Mouse (Mus musculus): ENCODE measurements around the gene Ttll12. TPM values are rescaled to one million over a fixed set of nuclear protein-coding genes. Genes with fewer than 3 reads are reported as not detected.

The Ttll12 gene
- 29.2 and 29.3 TPM in 2 replicates for polyA plus RNA-seq (2016; fragmentation: Nextera tagmentation; extraction: Ambion mirVana)

DNA sequence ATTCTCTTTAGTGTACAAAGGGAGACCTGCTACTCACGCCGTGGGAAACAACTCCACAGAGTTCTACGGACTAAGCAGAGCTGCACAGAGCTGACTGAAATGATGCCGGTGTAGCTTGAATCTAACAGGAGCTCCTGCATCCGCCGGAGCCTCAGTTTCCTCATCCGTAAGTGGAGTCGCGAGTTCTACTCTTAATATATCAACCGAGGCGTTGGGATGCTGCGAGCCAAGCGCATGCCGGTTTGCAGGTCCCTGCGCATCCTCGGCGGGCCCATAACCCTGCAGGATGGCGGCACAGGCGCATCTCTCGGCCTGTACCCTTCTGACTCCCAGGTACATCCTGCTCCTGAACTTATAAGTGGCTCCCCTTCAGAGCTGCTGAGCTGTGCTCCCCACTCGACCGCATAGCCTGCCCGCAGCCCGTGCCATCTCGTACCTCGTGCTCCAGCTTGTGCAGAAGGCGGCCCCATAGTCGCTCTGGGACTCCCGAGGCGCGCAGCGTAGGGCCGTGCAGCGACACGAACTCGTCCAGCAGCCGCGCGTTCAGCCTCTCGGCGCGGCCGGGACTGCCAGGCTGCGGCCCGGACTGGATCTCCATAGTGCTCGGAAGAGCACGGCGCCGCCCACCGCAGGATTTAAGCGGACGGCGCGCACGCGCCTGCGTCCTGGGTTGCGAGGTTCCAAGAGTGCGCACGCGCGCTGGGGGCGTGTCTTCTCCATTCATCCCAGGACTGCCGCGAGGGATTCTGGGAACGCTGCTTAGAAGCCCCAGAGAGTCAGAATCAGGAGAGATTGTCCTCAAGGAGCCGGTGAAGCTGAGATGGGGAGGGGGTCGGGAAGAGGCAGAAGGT is at the start of gene Ttll12:
TSS of gene Ttll12 (minus strand) at position 645 of the 851 bp plus-strand sequence.
- Histone ChIP-seq H3K4me3 (peak within 1 kb of the TSS; percentile 91), H3K9me3 (replicated peaks) (no peaks in the 10 kb centered on the region), H3K4me1 (replicated peaks) (peaks cover 40% of the 10 kb centered on the region), H3K27ac (ENCODE audit: poor library complexity, severe bottlenecking) (peak within 1 kb of the TSS; percentile 65), H3K4me2 (peak within 1 kb of the TSS; percentile 91), H3K27me3 (replicated peaks) (no peaks in the 10 kb centered on the region), H3K36me3 (0 out of 2 replicates have a peak, but pooled peaks cover 6% of the 10 kb centered on the region), H3K9ac (peak within 1 kb of the TSS; percentile 91)
- ATAC-seq (ENCODE audit: insufficient number of reproducible peaks, low FRiP score): peak; percentile 88
- under 1% methylated on average over 68 of the region's 68 CpGs for WGBS

DNA sequence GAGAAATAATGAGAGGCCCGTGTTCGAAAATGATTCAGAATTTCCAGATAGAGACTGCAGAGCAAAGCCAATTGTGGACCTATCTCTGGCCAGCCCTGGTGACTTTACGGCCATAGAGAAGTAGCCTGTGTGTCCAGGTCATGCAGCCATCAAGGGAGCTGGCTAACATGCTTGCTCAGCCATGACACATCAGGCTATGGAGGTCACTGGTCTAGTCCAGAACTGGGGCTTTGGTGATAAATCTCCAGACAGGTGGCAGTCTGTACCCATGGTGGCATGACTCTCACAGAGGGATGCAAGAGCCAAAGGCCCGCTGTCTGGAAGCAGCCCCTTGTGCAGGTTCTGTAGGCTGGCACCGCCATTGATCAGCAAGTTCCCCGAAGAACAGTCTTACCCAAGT is 47.6 kb upstream of the Ttll12 start:
- Histone ChIP-seq H3K36me3 (no peaks in the 10 kb centered on the region), H3K4me1 (replicated peaks) (peaks cover 34% of the 10 kb centered on the region), H3K27me3 (replicated peaks) (no peaks in the 10 kb centered on the region), H3K4me3 (no peak overlapping the region), H3K9me3 (replicated peaks) (no peaks in the 10 kb centered on the region), H3K4me2 (no peak overlapping the region), H3K9ac (no peak overlapping the region), H3K27ac (ENCODE audit: poor library complexity, severe bottlenecking) (no peak overlapping the region)
- 92% methylated on average over 6 of the region's 6 CpGs for WGBS
- no peak for ATAC-seq (ENCODE audit: insufficient number of reproducible peaks, low FRiP score)

DNA sequence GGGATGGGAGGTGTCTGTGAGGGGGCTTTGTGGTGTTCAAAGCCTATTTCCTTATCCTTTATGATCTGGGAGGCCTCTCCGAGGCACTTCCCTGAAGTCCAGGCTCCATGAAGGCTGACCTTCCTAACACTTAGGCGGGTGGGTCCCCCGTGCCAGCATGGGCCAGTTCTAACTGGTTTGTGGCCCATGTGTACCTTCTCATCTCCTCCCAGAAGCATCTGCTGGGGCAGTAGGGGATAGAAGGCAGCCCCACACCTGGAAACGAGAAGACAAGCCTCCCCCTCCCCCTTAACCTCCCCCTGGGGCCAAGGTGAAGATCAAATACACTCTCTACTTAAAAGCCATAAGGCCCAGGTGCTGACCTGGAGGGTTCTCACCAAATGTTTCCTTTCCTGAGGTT is 45.3 kb upstream of the Ttll12 start:
- Histone ChIP-seq H3K4me2 (no peak overlapping the region), H3K27ac (ENCODE audit: poor library complexity, severe bottlenecking) (0 out of 2 replicates have a peak overlapping the region, but pooled peaks have one; percentile 66), H3K36me3 (no peaks in the 10 kb centered on the region), H3K9me3 (replicated peaks) (no peaks in the 10 kb centered on the region), H3K4me3 (no peak overlapping the region), H3K27me3 (replicated peaks) (no peaks in the 10 kb centered on the region), H3K9ac (no peak overlapping the region), H3K4me1 (replicated peaks) (peaks cover 51% of the 10 kb centered on the region)
- no peak for ATAC-seq (ENCODE audit: insufficient number of reproducible peaks, low FRiP score)
- WGBS: 27% methylated on average over 4 of the region's 4 CpGs

DNA sequence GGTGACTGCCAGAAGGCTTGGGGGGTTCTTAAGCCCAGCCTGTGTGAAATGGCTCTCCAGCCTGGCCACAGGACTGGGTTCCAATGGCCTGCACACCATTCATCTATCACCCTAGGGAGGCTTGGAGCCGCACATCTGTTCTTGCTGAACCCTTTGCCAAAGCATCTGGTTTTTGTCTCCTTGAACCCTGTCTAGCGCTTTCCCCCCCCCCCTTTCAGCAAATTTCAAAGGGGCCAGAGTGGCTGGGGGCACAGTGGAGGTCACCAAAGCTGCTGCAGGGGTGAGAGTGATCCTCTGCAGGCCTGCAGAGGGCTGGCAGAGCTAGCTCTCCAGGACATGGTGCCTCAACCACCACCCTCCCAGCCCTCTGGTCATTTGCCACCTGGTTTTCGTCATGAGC is 44.2 kb upstream of the Ttll12 start:
- peak; percentile 66 for ATAC-seq (ENCODE audit: insufficient number of reproducible peaks, low FRiP score)
- H3K36me3 ChIP-seq: no peaks in the 10 kb centered on the region
- no peaks in the 10 kb centered on the region for H3K27me3 ChIP-seq (replicated peaks)
- peaks cover 51% of the 10 kb centered on the region for H3K4me1 ChIP-seq (replicated peaks)
- no peak overlapping the region for H3K4me2 ChIP-seq
- no peaks in the 10 kb centered on the region for H3K9me3 ChIP-seq (replicated peaks)
- H3K27ac ChIP-seq (ENCODE audit: poor library complexity, severe bottlenecking): 0 out of 2 replicates have a peak overlapping the region, but pooled peaks have one; percentile 66
- H3K9ac ChIP-seq: no peak overlapping the region
- 17% methylated on average over 3 of the region's 3 CpGs for WGBS
- H3K4me3 ChIP-seq: no peak overlapping the region

DNA sequence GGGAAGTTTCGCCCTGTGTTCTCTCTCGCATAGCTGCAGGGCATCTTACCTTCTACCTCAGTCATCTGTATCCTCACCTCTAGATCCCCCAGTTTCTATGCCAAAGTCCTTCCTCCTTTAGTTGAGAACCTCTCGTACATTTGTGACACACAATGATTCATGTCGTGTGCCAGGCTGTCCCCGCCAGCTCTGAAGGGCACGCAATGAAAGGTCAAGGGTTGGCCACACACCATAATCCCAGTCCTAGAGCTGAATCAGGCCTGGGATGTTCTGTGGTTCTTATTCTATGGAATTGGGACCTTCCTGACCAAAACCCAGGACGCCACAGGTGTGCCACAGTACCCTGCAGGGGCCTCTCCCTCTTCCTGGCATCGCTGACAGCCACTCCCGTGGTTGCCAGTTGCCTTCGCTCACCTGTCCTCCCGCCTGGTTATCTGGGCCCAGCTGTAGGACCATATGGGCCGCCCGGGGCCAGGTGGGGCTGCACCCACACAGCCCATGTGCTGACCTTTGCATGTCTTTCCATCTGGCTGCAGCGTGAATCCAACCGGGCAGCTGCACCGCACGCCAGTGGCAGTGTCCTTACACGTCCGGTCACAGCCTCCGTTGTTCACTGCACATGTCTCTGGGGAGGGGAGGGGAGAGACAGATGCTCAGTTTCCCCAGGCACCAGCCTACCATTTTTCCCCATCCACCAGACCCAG is 43.4 kb upstream of the Ttll12 start:
- Histone ChIP-seq H3K4me2 (no peak overlapping the region), H3K27ac (ENCODE audit: poor library complexity, severe bottlenecking) (no peak overlapping the region), H3K4me3 (no peak overlapping the region), H3K9me3 (replicated peaks) (no peaks in the 10 kb centered on the region), H3K27me3 (replicated peaks) (no peaks in the 10 kb centered on the region), H3K9ac (no peak overlapping the region), H3K4me1 (replicated peaks) (peaks cover 51% of the 10 kb centered on the region), H3K36me3 (no peaks in the 10 kb centered on the region)
- 72% methylated on average over 20 of the region's 20 CpGs for WGBS
- ATAC-seq (ENCODE audit: insufficient number of reproducible peaks, low FRiP score): no peak

DNA sequence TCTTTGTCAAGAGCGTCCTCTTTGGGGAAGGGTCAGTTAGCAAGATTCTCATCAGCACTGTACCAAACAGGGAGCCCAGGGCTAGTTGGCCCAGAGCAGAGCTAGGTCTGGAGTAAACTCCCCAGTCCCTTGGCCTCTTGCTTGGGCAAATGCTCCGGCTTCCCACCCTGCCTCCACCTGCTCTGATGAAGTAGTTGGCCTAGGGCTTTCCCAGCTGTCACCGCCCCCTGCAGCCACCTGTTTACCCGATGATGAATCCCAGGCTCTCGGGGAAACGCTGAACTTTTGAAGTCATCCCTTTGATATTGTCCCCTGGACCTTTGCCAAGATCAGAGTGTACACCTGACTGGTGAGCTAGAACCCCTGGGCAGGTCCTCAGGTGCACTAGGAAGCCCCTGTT is 41.8 kb upstream of the Ttll12 start:
- 0 out of 2 replicates have a peak, but pooled peaks cover 3% of the 10 kb centered on the region for H3K9me3 ChIP-seq (replicated peaks)
- H3K27me3 ChIP-seq (replicated peaks): no peaks in the 10 kb centered on the region
- H3K27ac ChIP-seq (ENCODE audit: poor library complexity, severe bottlenecking): no peak overlapping the region
- H3K36me3 ChIP-seq: peaks cover 4% of the 10 kb centered on the region; the same call in 1 of the 2 replicates
- H3K4me2 ChIP-seq: no peak overlapping the region
- peaks cover 51% of the 10 kb centered on the region for H3K4me1 ChIP-seq (replicated peaks)
- no peak overlapping the region for H3K9ac ChIP-seq
- no peak for ATAC-seq (ENCODE audit: insufficient number of reproducible peaks, low FRiP score)
- H3K4me3 ChIP-seq: no peak overlapping the region
- WGBS: 38% methylated on average over 6 of the region's 6 CpGs

DNA sequence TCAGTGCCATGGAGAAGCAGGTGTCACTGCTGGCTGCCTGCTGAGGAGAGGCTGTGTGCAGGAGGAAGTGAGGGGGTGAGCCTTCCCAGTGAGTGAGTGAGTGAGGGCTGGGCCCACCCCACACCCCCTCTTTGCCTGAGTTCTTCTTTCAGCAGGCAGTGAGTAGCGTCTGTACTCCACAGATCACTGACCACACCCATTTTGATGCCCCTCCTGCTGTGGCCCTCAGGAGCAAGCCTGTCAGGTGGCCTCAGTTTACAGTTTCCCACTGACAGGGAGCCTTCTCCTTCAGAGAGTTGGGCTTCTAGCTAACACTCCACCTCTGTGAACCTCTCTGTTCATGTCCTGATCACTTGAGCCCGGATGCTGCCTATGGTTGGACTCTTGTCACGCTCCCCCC is 40.3 kb upstream of the Ttll12 start:
- ATAC-seq (ENCODE audit: insufficient number of reproducible peaks, low FRiP score): no peak
- no peak overlapping the region for H3K4me3 ChIP-seq
- H3K27me3 ChIP-seq (replicated peaks): no peaks in the 10 kb centered on the region
- peaks cover 7% of the 10 kb centered on the region for H3K36me3 ChIP-seq
- H3K4me1 ChIP-seq (replicated peaks): peaks cover 44% of the 10 kb centered on the region
- H3K9me3 ChIP-seq (replicated peaks): peaks cover 3% of the 10 kb centered on the region; the same call in 1 of the 2 replicates
- 47% methylated on average over 3 of the region's 3 CpGs for WGBS
- no peak overlapping the region for H3K27ac ChIP-seq (ENCODE audit: poor library complexity, severe bottlenecking)
- no peak overlapping the region for H3K4me2 ChIP-seq
- H3K9ac ChIP-seq: no peak overlapping the region

DNA sequence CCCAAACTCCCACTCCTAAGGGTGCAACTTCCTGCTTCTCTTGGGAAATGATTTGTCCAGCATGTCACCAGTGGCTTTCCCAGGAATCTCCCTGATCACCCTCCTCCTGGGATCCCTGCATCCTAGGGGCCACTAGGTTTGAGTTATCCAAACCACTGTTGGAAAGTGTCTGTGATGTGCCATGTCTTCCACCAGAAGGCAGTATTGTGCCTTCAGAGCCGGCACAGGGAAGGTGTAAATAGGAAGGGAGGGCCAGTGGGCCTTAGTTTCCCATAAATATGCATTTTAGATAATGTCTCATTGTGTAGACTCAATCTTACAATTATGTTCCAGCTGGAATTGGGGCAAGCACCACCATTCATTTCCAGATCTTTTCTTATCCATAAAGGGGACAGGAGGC is 39.1 kb upstream of the Ttll12 start:
- ATAC-seq (ENCODE audit: insufficient number of reproducible peaks, low FRiP score): no peak
- Histone ChIP-seq H3K9ac (no peak overlapping the region), H3K36me3 (peaks cover 13% of the 10 kb centered on the region), H3K4me2 (no peak overlapping the region), H3K4me1 (replicated peaks) (peaks cover 32% of the 10 kb centered on the region), H3K4me3 (no peak overlapping the region), H3K27ac (ENCODE audit: poor library complexity, severe bottlenecking) (no peak overlapping the region), H3K27me3 (replicated peaks) (no peaks in the 10 kb centered on the region), H3K9me3 (replicated peaks) (peaks cover 9% of the 10 kb centered on the region)
- WGBS: 17% methylated on average over 1 of the region's 1 CpGs

DNA sequence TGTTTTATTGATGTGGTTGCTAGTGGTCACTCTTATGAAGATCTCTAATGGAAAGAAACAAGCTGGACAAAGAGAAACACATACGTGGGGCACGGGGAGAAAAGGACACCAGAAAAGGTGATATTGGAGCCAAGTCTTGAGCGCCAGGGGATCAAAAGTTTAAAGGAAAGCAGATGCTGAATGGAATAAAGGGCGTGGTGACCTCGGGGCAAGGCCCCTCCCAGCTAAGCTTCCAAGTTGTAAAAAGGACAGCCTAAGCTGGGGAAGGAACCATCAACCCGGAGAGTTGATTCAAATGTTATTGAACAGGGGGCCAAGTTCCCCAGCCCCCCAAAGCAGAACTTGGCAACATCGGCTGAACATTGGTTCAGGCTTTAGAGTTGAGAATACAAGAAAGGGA is 36.1 kb upstream of the Ttll12 start:
- 79% methylated on average over 7 of the region's 7 CpGs for WGBS

DNA sequence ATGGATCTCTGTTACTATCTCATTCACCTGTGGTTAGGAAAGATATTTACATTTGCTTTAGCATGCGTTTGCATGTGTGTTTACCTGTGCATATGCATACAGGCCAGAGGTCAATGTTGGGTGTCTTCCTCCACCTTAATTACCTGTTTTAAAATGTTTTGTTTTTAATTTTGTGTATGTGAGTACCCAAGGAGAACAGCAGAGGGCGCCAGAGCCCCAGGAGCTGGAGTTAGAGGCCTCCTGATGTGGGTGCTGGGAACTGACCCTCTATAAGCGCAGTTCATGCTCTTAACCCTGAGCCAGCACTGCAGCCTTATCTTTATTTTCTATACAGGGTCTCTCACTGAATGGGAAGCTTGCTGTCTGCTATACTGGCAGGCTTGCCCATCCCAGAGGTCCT is 34.8 kb upstream of the Ttll12 start:
- 66% methylated on average over 3 of the region's 3 CpGs for WGBS
- peaks cover 13% of the 10 kb centered on the region for H3K36me3 ChIP-seq

More for the DNA sequence above, 36.1 kb upstream of the Ttll12 start:
- no peak for ATAC-seq (ENCODE audit: insufficient number of reproducible peaks, low FRiP score)
- Histone ChIP-seq H3K4me3 (no peak overlapping the region), H3K9me3 (replicated peaks) (peaks cover 9% of the 10 kb centered on the region), H3K4me2 (no peak overlapping the region), H3K4me1 (replicated peaks) (peaks cover 2% of the 10 kb centered on the region), H3K9ac (no peak overlapping the region), H3K36me3 (peaks cover 13% of the 10 kb centered on the region), H3K27me3 (replicated peaks) (no peaks in the 10 kb centered on the region), H3K27ac (ENCODE audit: poor library complexity, severe bottlenecking) (no peak overlapping the region)

DNA sequence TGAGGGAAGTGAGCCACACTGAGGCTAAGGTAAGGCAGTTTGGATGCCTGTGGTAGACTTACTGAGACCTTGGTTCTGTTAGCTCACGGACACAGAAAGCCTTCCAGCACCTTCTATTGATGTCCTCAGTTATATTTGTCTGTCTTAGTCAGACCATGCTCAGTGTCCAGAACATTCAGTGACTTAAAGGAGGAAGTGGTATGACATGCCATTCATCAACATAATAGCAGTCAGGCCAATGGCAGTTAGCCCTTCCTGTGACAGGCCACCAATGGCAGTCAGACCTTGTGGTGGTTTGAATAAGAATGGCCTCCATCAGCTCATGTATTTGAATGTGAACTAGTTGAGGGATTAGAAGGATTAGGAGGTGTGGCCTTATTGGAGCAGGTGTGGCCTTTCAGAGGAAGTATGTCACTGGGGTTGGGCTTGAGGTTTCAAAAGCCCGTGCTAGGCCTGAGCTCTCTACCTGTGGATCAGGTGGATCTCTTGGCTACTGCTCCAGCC is 31.2 kb upstream of the Ttll12 start:
- Histone ChIP-seq H3K4me3 (no peak overlapping the region), H3K9ac (no peak overlapping the region), H3K9me3 (replicated peaks) (peaks cover 5% of the 10 kb centered on the region), H3K4me1 (replicated peaks) (no peaks in the 10 kb centered on the region), H3K27me3 (replicated peaks) (no peaks in the 10 kb centered on the region), H3K27ac (ENCODE audit: poor library complexity, severe bottlenecking) (no peak overlapping the region), H3K4me2 (no peak overlapping the region), H3K36me3 (peaks cover 9% of the 10 kb centered on the region)
- ATAC-seq (ENCODE audit: insufficient number of reproducible peaks, low FRiP score): no peak
- WGBS: 87% methylated on average over 2 of the region's 2 CpGs

More for the DNA sequence above, 34.8 kb upstream of the Ttll12 start:
- Histone ChIP-seq H3K27ac (ENCODE audit: poor library complexity, severe bottlenecking) (no peak overlapping the region), H3K4me2 (no peak overlapping the region), H3K4me1 (replicated peaks) (no peaks in the 10 kb centered on the region), H3K27me3 (replicated peaks) (no peaks in the 10 kb centered on the region), H3K9me3 (replicated peaks) (peaks cover 9% of the 10 kb centered on the region), H3K4me3 (no peak overlapping the region), H3K9ac (no peak overlapping the region)
- no peak for ATAC-seq (ENCODE audit: insufficient number of reproducible peaks, low FRiP score)

All from heart, embryonic 12.5 days (tissue).